Mouse (Mus musculus): Measurements from ENCODE around the gene Rbpj.
"Not testable (repeated sequence)": the region's sequence is repeated elsewhere in the genome, so short reads cannot be mapped to it uniquely, and the experiment has no call there.

Gene Rbpj

GRCm38 (mm10) chr5:53670321-53670938, 204.5 kb downstream of the Rbpj start:
- no peak for DNase-seq (ENCODE audit: low read depth, low spot score)

DNA sequence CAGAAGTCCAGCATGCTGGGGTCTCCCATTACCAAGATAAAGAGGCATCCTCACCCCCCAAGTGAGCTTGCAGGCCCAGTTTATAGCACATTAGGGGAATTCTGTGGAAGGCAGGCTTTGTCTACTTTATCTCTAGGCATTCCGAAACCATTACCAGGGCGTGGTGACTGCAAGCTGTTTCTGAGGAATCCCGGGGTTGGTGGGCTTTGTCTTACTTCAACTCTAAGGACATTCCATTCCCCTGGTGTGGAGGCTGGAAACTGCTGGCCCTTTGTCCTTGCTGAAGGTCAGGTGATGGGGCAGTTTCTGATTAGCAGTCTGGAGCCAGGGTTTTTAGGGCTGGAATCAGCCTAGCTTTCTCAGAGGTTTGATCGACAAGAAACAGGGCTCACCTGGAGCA, 205.6 kb downstream of the Rbpj start:
- no peak for DNase-seq (ENCODE audit: low read depth, low spot score)

DNA sequence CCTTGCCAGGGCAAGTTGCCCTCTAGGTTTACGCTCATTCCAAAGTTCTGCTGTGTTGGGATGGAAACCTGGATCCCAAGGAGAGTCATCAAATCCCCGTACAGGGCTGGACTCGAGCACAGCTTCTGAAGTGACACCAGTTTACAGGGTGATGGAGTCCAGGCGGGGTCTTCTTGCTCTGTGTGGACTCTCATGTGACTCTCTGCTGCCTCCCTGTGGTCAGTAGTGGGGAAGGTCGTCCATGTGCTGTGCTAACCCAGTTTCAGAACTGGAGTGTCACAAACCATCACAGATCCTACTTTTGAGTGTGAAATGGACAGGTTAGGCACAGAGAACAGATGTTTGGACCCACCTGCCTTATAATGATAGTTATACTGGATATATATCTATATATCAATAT, 206.4 kb downstream of the Rbpj start:
- DNase-seq (ENCODE audit: low read depth, low spot score) = peak; percentile 32

DNA sequence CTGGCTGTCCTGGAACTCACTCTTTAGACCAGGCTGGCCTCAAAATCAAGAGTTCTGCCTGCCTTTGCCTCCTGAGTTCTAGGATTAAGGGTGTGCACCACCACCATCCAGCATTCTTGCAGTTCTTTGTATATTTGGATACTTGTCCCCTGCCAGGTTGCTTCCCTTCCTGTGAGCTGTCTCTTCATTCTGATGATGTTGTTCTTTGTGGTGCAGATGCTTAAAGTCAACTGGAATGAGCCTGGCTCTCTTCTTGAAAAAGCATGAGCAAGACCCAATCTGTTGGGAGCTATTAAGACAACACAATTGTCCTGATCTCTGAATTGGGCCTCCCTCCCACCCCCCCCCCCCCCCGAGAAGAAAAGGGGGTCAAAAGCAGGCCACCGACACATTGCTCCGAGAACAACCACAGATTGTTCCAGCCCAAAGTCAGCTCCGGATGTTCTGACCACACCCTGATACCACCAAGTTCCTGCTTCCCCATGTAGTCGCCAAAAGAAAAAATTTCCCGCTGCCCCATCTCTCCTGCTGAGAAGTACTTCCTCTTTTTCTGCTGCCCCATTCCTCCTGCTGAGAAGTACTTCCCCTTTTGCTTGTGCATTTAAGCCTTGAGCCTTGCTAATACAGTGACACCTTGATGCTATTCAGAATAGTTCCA, 207.7 kb downstream of the Rbpj start:
- not testable (repeated sequence) for DNase-seq (ENCODE audit: low read depth, low spot score)

DNA sequence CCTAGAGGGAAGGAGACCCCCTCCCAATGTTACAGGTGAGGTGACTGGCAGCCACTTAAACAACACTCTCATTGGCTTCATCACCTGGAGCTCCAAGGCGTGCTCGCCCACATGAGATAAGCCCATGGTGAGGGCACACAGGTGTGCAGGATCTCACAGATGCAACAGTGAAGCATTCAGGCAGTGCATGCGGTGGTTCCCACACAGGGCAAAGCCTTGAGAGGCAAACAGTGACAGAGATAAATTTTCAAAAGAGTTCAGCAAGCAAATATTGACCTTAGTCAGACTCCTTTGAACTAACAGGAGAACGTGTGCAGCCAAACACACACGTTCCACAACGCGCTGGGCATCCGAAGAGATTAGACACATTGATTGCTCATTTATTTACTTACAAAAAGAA, 210.7 kb downstream of the Rbpj start:
- no peak for DNase-seq (ENCODE audit: low read depth, low spot score)

GRCm38 (mm10) chr5:53678036-53678767, 212.2 kb downstream of the Rbpj start:
- DNase-seq (ENCODE audit: low read depth, low spot score) = no peak

DNA sequence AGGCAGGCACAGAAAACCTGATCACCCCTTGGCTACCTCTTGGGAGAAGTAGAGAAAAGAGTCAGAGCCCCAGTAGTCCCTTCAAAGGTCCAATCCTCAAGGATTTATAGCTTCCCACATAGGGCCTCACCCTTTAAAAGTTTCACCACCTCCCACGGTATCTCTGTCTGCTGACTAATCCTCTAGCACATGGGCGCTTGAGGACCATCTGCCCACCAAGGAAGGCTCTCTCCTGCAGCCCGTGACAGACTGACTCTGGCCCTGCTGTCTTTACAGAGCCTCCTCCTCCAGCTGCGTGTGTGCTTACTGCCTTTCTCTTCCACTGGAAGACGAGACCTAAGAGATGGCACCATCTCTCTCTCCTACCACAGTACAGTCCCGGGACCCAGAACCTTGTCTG, 213.7 kb downstream of the Rbpj start:
- no peak for DNase-seq (ENCODE audit: low read depth, low spot score)

DNA sequence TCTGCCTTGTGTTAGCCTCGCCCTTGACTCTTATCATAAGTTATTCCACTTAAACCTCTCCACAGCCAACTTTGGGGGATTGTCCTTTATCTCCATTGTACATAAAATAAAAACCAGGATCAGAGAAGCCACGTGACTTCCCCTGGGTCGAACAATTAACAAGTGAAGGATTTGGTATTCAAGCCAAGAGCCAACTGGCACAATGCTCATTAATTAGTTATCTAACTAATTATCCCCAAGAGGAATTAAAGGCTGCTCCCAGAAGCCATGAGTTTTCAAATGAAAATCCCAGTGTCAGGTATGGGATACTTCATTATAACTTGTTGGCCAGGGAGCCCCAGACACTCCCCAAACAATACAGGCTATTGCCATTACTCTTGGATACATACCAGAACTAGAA, 218.0 kb downstream of the Rbpj start:
- no peak for DNase-seq (ENCODE audit: low read depth, low spot score)

- no peak for DNase-seq (ENCODE audit: low read depth, low spot score)
Observed at GRCm38 (mm10) chr5:53684417-53684816, 218.5 kb downstream of the Rbpj start.

DNA sequence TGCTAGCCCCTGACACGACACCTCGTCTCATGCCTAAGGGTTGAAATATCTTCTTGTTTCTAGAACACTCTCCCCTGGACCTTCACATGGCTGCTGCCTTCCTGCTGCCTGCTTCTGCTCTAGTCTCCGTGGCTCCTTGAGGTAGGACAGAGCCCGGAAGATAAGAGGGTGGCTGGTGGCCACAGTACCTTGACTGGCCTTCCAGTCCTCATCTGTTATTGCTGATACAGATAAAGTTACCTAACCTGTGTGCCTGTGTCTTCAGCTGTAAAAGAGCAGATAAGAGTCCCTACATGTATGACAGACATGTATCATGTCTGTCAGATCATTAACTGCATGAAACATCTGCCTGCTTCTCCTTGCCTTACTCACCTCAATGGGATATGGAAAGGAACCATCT, 219.7 kb downstream of the Rbpj start:
- no peak for DNase-seq (ENCODE audit: low read depth, low spot score)

DNA sequence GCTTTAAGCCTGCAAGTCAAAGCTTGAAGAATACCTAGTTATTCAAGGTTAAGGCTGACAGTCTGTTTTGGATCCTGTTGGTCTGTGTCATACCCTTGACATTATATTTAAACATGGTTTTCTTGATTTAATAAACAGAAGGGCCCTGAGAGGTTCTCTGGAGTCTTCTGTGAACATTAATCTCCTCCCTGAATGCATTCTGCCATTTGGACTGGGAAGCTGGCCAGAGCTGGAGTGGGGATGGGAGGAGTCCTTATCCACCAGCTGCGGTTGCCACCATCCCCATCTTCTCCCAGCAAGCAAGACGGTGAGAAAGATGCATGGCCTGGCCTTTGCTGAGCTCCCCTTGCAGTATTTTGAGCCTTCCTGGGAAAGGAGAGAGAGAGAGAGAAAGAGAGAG, 220.4 kb downstream of the Rbpj start:
- no peak for DNase-seq (ENCODE audit: low read depth, low spot score)

DNA sequence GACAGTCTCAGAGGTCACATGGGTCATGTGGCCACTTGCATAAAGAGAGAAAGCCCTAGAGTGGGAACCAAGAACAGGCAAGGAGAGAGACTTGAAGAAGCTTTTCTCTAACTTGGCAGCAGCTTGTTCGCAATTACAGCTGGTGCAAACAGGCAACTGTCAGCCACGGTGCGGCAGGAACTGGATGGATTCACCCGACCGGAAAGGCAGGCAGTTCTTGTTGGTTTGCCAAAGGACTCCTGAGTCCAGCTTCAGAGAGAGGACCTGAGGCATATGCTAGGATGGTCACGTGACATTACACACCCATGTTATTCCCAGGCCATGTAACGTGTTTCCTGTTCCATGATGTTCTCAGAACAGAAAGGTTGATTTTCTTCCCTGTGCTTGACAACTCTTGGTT, 222.4 kb downstream of the Rbpj start:
- no peak for DNase-seq (ENCODE audit: low read depth, low spot score)

- no peak for DNase-seq (ENCODE audit: low read depth, low spot score)
Observed at GRCm38 (mm10) chr5:53691577-53691976, 225.6 kb downstream of the Rbpj start.

DNA sequence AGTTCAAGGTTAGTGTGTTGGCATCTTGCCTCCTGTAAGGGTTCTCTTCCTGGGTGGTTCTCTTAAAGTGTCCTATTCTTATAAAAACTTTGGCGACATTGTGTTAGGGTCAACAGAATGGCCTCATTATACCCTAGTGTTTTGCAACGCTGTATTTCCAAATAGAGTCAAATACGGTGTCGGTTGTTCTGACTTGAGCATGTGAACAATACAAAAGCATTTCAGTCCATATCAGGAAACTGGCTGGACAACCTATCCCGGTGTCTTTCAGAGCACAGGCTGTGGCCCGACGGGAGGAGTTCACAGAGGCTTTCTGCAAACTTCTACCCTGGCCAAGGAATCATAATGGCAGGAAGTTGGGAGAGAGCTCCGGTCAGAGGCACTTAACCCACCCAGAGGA, 226.1 kb downstream of the Rbpj start:
- no peak for DNase-seq (ENCODE audit: low read depth, low spot score)

- no peak for DNase-seq (ENCODE audit: low read depth, low spot score)
Observed at GRCm38 (mm10) chr5:53692662-53693061, 226.7 kb downstream of the Rbpj start.

DNA sequence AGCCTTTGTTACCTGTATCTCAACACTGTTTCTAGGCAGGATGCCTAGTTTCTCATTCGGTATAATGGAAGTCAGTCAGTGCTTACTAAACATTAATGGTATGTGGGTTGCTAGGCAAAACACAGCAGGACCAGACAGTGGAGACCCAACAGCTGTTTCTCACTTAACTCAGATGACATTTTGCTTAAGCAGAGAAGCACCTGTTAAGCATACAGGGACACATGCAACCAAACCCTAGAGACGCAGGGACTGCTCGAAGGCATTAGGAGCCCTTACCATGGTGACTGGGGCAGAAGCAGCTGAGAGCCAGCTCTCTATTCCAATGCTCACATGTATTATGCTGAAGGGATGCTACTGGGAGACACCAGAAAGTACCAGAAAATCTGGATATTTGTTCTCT, 230.7 kb downstream of the Rbpj start:
- DNase-seq (ENCODE audit: low read depth, low spot score) = no peak

- DNase-seq (ENCODE audit: low read depth, low spot score) = no peak
Observed at GRCm38 (mm10) chr5:53697794-53698193, 231.8 kb downstream of the Rbpj start.

DNA sequence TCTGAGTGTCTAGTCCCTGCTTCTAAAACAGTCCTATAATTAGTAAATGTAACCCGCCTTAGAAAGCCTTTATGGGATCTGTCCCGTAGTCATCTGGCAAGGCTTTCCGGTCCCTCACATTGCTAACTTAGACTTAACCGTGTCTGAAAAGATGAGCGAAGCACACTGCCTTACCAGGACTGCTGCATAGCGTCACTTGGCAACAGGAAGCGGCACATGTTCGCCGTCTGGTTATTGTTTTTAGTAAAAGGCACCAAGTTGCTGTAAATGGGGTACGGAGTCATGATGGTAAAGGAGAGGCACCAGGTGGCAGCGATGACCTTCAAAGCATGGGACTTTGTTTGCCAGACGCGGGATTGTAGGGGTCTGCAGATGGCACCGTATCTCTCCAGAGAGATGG, 236.7 kb downstream of the Rbpj start:
- no peak for DNase-seq (ENCODE audit: low read depth, low spot score)

All from retina, adult 2 months (tissue).